Comparison of ENCODE assay signal across 8 mouse cellular contexts in the genomic region with DNA sequence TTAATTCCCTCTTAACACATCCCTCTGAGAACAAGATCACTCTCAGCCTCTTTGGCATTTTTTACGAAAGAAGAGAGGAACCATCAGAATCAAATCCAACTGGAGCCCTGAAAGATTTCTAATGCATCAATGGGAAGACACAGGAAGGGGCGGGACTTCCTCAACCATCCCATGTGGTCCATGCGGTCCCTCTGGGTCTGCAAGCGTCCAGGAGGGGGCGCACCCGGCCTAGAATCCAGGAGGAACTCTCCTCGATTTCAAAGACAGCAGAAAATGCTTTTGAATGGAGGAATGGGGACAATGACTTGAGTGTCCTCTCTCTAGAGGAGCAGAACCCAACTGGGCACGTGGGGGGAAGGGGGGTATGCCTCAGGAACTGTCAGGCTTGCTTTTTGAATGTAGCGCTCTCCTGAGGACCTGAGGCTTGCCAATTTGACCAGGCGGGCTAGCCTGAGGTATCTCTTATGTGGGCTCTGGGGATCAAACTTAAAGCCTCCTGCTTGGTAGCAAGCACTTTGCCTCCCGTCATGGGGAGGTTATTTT.
DNase-seq lines count a peak whose midpoint lies in the region; ATAC-seq and TF ChIP-seq lines count a peak whose summit lies in the region.

No protein-coding gene starts in this region.

- no peak overlapping the region for H3K4me3 ChIP-seq in embryonic facial prominence, embryonic 10.5 days
- H3K4me3 ChIP-seq in heart, embryonic 10.5 days, result no peak overlapping the region
- no peak overlapping the region for H3K4me3 ChIP-seq in kidney, postnatal 0 days (replicated peaks; ENCODE audit: low read depth, low read length)
- H3K4me3 ChIP-seq in liver, embryonic 14.5 days (ENCODE audit: insufficient read depth in 1 of 2, low read depth in 2 of 2, low read length in 2 of 2), result no peak overlapping the region
- no peak overlapping the region for H3K4me3 ChIP-seq in olfactory bulb, adult 2 months (ENCODE audit: insufficient read depth, low read depth, low read length)
- no peak overlapping the region for H3K4me3 ChIP-seq in thymus, adult 2 months (ENCODE audit: control insufficient read depth, insufficient read depth, low read length)

- H3K4me2 ChIP-seq in kidney, postnatal 0 days (ENCODE audit: low read length), result no peak overlapping the region
- H3K4me2 ChIP-seq in liver, embryonic 14.5 days (ENCODE audit: low read depth), result no peak overlapping the region

- no peaks in the 10 kb centered on the region for H3K27me3 ChIP-seq in embryonic facial prominence, embryonic 10.5 days (replicated peaks; ENCODE audit: low read depth, poor library complexity, severe bottlenecking)
- H3K27me3 ChIP-seq in heart, embryonic 10.5 days (ENCODE audit: insufficient read depth, poor library complexity, severe bottlenecking), result no peaks in the 10 kb centered on the region
- no peaks in the 10 kb centered on the region for H3K27me3 ChIP-seq in kidney, postnatal 0 days (ENCODE audit: insufficient read depth, low read length)
- H3K27me3 ChIP-seq in liver, embryonic 14.5 days (ENCODE audit: control insufficient read depth, insufficient read depth, low read length), result no peaks in the 10 kb centered on the region
- no peaks in the 10 kb centered on the region for H3K27me3 ChIP-seq in thymus, adult 2 months (ENCODE audit: control insufficient read depth, insufficient read depth, low read length)

- no peak overlapping the region for H3K9ac ChIP-seq in kidney, postnatal 0 days (ENCODE audit: low read depth, low read length)
- H3K9ac ChIP-seq in liver, embryonic 14.5 days (replicated peaks), result no peak overlapping the region

- peak; percentile 61; the same call in 1 of the 2 replicates for ATAC-seq in kidney, postnatal 0 days (replicated peaks; ENCODE audit: low FRiP score, low read depth)
- no peak for ATAC-seq in liver, embryonic 14.5 days (ENCODE audit: insufficient read depth)

- peak; percentile 86 for DNase-seq in 416B (ENCODE audit: low read depth)
- peak; percentile 94 for DNase-seq in adrenal gland, postnatal 14 days
- DNase-seq in embryonic facial prominence, embryonic 10.5 days (ENCODE audit: low spot score), result peak; percentile 89
- peak; percentile 86 for DNase-seq in heart, embryonic 10.5 days (ENCODE audit: low spot score)
- DNase-seq in kidney, postnatal 0 days (ENCODE audit: low spot score), result peak; percentile 95
- DNase-seq in liver, embryonic 14.5 days (ENCODE audit: low read depth in 3 of 3, low spot score in 3 of 3), result peak; percentile 39 to 46 (median 41)
- DNase-seq in thymus, adult 2 months, result peak; percentile 91

- no peak for TF ChIP-seq POLR2A in olfactory bulb, adult 2 months (IDR thresholded peaks at IDR 0.05; ENCODE audit: insufficient read depth, low read depth, low read length)
- TF ChIP-seq POLR2A in thymus, adult 2 months (IDR thresholded peaks at IDR 0.05; ENCODE audit: control insufficient read depth, extremely low read depth, insufficient read depth, low read length, poor library complexity), result no peak

- TF ChIP-seq CTCF in kidney, postnatal 0 days (IDR thresholded peaks at IDR 0.05; ENCODE audit: low read depth), result peak; percentile 96
- TF ChIP-seq CTCF in liver, embryonic 14.5 days (IDR thresholded peaks at IDR 0.05; ENCODE audit: low read depth), result peak; percentile 86
- TF ChIP-seq CTCF in olfactory bulb, adult 2 months (IDR thresholded peaks at IDR 0.05; ENCODE audit: insufficient read depth, low read depth, low read length), result peak; percentile 67; the same call in 1 of the 2 replicates
- peak; percentile 87; the same call in 1 of the 2 replicates for TF ChIP-seq CTCF in thymus, adult 2 months (IDR thresholded peaks at IDR 0.05; ENCODE audit: borderline replicate concordance, control insufficient read depth, extremely low read depth, insufficient read depth, low read length, poor library complexity)

- 26% methylated on average over 11 of the region's 11 CpGs for WGBS in embryonic facial prominence, embryonic 10.5 days
- 25% methylated on average over 11 of the region's 11 CpGs for WGBS in heart, embryonic 10.5 days
- 25% methylated on average over 11 of the region's 11 CpGs for WGBS in kidney, postnatal 0 days
- WGBS in liver, embryonic 14.5 days (ENCODE audit: insufficient replicate concordance), result 16% methylated on average over 11 of the region's 11 CpGs
- WGBS in olfactory bulb, adult 2 months, result 38% methylated on average over 11 of the region's 11 CpGs
- 30% methylated on average over 11 of the region's 11 CpGs for WGBS in thymus, adult 2 months

- TF ChIP-seq EP300 in liver, embryonic 14.5 days (IDR thresholded peaks at IDR 0.05; ENCODE audit: low read depth), result no peak

- peak overlapping the region; percentile 54; the same call in 1 of the 2 replicates for H3K27ac ChIP-seq in embryonic facial prominence, embryonic 10.5 days (replicated peaks)
- no peak overlapping the region for H3K27ac ChIP-seq in heart, embryonic 10.5 days
- no peak overlapping the region for H3K27ac ChIP-seq in kidney, postnatal 0 days
- H3K27ac ChIP-seq in liver, embryonic 14.5 days, result no peak overlapping the region
- no peak overlapping the region for H3K27ac ChIP-seq in olfactory bulb, adult 2 months (ENCODE audit: insufficient read depth, low read depth, low read length)
- H3K27ac ChIP-seq in thymus, adult 2 months (ENCODE audit: control insufficient read depth, insufficient read depth, low read length), result no peak overlapping the region

- H3K36me3 ChIP-seq in embryonic facial prominence, embryonic 10.5 days (replicated peaks), result peaks cover 78% of the 10 kb centered on the region
- peaks cover 33% of the 10 kb centered on the region for H3K36me3 ChIP-seq in heart, embryonic 10.5 days
- peaks cover 7% of the 10 kb centered on the region for H3K36me3 ChIP-seq in kidney, postnatal 0 days (ENCODE audit: insufficient read depth, low read length)
- no peaks in the 10 kb centered on the region for H3K36me3 ChIP-seq in liver, embryonic 14.5 days (replicated peaks; ENCODE audit: control insufficient read depth, insufficient read depth, low read depth)
- no peaks in the 10 kb centered on the region for H3K36me3 ChIP-seq in thymus, adult 2 months (ENCODE audit: control insufficient read depth, insufficient read depth, low read length)

- H3K9me3 ChIP-seq in embryonic facial prominence, embryonic 10.5 days, result peaks cover 4% of the 10 kb centered on the region; the same call in 1 of the 2 replicates
- peaks cover 5% of the 10 kb centered on the region; the same call in 1 of the 2 replicates for H3K9me3 ChIP-seq in heart, embryonic 10.5 days
- H3K9me3 ChIP-seq in kidney, postnatal 0 days (replicated peaks; ENCODE audit: low read length), result no peaks in the 10 kb centered on the region
- no peaks in the 10 kb centered on the region for H3K9me3 ChIP-seq in liver, embryonic 14.5 days (ENCODE audit: control insufficient read depth, low read length)

- peaks cover 15% of the 10 kb centered on the region; the same call in 1 of the 2 replicates for H3K4me1 ChIP-seq in embryonic facial prominence, embryonic 10.5 days
- H3K4me1 ChIP-seq in heart, embryonic 10.5 days, result no peaks in the 10 kb centered on the region
- H3K4me1 ChIP-seq in kidney, postnatal 0 days (replicated peaks; ENCODE audit: insufficient read depth, low read length), result peaks cover 5% of the 10 kb centered on the region; the same call in 1 of the 2 replicates
- no peaks in the 10 kb centered on the region for H3K4me1 ChIP-seq in liver, embryonic 14.5 days (replicated peaks; ENCODE audit: control insufficient read depth in 2 of 2, insufficient read depth in 2 of 2, low read length in 1 of 2)
- no peaks in the 10 kb centered on the region for H3K4me1 ChIP-seq in olfactory bulb, adult 2 months (ENCODE audit: control insufficient read depth, insufficient read depth, low read length)
- H3K4me1 ChIP-seq in thymus, adult 2 months (replicated peaks; ENCODE audit: control insufficient read depth, insufficient read depth, low read length), result peaks cover 4% of the 10 kb centered on the region; the same call in 1 of the 2 replicates

Comparison
In these comparisons a context has a peak if more than half of its experiments do, and no peak if none do; other contexts are left out.
1. DNase-seq: peak in every context shown above with its lines; median percentile 95 in kidney, postnatal 0 days; 94 in adrenal gland, postnatal 14 days; 91 in thymus, adult 2 months; 89 in embryonic facial prominence, embryonic 10.5 days; 86 in 416B; 86 in heart, embryonic 10.5 days; 41 in liver, embryonic 14.5 days.